Mouse (Mus musculus) thymus, adult 18-20 months (tissue): ENCODE data around the gene Cyp20a1.

Experiments
- DNase-seq, 2 experiments: peaks; one replicate each; pipeline ENCODE4 v3.0.0; 2022; ENCODE audit warnings: mixed read lengths in 2 of 2

Cyp20a1 gene

DNA sequence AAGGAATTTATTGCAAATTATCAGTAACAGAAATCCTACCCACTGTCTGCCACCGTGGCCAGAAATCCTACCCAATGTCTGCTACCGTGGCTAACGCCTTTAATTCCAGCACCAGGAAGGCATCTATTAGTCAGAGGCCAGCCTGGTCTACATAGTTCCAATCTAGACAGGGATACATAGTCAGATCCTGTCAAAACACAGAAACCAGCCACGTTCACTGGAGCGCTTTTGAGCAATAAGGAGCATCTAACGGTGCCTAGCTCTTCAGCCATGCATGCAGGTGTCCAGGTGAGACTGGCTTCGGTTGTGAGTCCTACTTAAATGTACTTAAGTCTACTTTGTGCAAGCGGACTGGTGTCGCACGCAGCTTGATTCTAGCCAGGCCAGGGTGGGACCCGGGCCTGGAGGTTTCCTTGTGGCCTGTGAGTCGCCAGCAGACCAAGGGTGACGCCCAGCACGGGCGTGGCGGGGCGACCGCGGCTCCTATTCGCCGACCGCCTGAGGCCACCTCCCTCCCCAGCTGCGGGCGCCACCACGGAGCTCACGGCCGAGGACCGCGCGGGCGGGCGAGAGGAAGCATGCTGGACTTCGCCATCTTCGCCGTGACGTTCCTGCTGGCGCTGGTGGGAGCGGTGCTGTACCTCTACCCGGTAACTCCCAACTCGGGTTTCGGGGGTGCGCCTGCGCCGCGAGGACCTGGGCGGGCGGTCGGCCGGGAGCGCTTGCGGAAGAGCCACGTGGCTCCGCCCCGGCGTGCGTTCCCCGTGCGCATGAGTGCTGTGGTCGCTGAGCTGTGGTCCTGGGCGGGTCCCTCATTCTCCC, at the start of gene Cyp20a1:
Cyp20a1 (plus strand) TSS at position 516 of the 822 bp plus-strand sequence.
- peak; percentile 79 to 83 for DNase-seq

DNA sequence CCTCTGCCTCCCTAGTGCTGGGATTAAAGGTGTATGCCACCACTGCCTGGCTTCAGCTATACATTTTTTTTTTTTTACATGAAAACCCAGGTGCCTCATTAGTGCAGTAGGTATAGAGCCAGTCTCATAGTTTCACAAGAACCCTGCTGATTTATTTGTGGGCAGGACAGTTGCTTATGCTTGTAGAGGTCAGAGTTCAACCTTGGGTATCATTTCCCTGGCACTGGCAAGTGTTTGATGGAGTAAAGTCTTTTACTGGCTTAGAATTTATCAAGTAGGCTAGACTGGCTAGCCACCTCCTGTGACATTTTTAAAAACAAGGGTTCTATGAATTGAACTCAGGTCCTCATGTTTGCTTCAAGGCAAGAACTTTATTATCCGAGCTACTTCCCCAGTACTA, 49.2 kb upstream of the Cyp20a1 start:
- DNase-seq: no peak

DNA sequence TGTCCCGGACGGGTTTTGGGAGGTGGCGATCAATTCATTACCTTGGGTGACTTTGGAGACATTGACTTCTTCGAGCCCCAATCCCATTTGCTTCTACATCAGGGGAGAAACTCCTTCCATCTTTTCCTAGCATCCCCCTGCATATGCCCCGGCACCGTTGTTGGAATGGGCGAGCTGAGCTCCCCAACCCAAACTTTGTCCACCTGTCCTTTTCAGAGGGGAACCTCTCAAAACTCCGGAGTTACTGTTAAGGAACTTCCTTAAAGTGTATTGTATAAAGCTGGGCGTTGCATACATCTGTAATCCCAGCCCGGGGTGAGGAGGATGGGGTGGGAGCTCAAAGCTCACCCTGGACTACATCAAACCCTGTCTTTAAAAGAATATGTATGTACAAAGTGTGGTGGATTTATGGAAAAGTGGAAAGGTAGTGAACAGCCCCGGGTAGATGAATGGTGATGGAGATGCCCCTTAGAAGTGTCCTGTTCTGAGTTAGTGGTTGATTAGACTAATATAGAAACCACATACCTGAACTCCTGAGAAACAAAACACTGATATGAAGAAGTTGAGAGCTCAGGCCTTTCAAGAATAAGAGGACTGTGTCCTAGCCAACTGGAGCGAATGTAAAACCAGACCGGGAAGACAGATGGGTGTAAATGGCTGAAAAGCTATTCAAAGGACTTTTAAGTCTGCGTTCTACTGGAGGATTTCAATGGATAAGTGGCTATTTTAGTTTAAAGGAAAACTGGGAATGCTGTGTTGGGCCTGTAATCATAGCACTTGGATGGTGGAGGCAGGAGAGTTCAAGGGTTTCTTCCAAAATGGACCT, 720 bp downstream of the Cyp20a1 start:
- no peak for DNase-seq

DNA sequence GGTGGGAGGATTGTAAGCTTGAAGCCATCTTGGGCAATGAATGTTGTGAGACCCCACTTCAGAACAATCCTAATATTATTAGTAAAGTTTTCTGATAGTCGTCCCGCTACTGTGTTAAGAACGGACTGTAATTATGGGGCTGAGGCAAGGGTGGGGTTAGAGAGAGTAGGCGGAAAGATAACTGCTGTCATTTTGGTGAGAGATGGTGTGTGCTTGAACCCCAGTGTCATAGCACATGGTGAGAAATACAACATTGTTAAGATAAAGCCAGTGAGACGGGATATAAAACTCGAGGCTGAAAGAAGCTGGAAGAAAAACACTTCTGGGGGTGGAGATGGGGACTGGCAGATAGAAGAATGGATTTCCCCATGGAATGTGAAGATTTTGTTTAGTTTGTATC, 1.5 kb downstream of the Cyp20a1 start:
- DNase-seq: no peak

DNA sequence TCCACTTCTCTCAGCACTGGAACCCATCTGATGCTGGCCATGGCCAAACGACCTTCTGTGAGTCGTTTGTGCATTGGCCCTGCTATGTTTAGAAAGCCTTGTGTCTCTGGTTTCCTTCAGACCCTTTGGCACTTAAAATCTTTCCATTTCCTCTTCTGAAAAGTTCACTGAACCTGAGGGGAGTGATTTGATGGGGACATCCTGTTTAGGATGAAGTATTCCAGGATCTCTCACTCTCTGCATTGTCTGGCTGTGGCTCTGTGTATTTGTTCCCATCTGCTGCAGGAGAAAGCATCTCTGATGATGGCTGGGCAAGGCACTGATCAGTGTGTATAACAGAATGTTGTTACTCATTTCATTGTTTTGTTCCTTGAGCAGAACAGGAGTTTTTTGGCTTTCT, 2.6 kb downstream of the Cyp20a1 start:
- no peak for DNase-seq

DNA sequence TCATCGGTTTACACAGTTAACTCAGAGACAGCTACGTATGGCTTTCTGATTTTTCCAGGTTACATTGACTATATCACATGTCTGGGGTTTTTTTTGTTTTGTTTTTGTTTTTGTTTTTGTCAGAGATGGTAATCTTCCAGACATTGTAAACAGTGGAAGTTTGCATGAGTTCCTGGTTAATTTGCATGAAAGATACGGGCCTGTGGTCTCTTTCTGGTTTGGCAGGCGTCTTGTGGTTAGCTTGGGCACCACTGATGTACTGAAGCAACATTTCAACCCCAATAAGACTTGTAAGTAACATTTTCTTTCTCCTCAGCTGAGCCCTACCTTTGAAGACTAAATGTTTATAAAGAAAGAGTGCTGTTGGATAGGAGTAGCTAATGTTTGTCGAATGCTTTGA, 9.7 kb downstream of the Cyp20a1 start:
- no peak for DNase-seq

DNA sequence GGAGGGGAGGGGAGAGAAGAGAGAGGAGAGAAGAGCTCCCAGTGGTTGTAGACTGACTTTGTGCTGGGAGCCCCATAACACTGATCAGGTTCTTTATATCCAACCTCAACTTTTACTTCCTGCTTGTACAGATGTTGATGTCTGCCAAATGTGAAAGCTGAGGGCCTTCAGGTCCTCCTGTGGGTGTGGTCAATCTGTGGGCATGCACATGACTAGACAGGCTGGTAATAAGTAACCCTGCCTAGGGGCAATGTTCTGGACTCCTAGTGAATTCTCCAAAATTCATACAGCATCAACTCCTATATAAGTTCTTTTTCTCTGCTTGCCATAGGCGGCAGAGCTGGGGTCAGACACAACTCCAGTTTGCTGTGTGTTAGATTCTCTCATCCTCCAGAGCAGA, 18.5 kb downstream of the Cyp20a1 start:
- DNase-seq: no peak

DNA sequence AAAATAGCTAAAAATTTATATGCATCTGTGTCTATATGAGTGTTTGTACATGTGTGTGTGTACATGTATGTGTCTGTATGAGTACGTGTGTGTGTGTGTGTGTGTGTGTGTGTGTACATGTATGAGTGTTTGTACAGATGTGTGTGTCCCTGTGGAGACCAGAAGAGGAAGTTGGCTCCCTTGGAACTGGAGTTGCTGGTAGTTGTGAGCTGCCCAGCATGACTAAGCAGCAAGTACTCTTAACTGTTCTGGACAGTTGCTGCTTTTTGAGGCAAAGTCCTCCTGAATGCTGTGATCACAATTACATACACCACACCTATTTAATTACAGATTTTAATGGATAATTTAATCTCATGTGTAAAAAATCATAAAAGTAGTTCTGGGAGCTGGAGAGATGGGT, 33.4 kb downstream of the Cyp20a1 start:
- DNase-seq: no peak

DNA sequence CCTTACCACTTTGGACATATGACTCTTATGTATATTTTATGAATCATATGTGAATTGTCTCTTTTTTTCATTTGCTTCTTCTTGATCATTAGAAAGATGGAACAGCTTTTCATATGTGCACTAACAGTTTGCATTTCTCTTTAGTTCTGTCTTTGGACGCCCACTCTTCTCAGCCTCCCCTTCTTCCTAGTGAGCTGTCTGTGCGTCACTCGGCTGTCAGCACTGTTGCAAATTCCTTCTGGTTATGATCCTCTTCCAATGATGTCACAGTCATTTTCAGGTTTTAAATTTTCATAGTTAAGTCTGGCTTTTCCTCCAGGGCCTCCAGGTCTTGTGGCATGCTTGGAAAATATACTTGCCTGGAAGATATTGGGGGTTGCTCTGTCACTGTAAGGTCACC, 38.8 kb downstream of the Cyp20a1 start:
- DNase-seq: no peak

DNA sequence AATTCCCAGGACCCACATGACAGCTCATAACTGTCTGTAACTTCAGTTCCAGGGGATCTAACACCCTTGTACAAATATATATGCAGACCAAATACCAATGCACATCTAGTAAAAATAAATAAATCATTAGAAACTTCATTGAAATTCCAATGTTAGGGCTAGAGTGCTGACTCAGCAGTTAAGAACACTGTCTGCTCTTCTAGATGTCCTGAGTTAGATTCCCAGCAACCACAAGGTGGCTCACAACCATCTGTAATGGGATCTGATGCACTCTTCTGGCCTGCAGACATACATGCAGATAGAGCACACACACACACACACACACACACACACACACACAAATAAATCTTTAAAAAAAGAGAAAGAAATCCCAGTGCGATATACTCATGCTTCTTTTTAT, 61.7 kb downstream of the Cyp20a1 start:
- no peak for DNase-seq

DNA sequence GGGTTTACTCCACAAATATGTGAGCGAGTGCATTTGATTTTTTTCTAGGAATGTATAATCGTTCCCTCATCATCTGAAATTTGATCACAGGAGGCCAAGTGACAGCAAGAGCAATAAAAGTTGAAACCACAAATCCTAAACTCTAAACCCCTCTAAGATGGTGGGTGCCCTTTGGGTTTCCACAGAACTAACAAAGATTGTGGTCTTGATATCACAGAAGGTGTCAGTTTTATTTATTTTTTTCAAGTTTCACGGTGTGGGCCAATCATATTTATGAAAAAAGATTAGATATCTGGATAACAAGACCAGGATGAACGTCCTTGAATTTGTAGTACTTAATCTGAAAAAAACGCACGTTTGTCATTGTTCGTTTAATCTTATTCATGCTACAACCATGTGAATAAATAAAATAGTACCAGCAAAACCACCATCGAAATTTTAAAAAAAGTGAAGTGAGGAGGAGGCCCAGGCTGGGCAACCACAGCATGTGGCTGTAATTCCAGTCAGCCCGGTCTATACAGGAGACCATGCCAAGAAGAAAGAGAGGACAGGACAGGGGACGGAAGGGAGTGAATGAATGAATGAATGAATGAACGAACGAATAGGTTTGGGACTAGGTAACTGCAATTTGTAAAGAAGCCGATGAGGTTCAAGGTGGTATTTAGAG, 65.5 kb downstream of the Cyp20a1 start:
- DNase-seq: no peak

DNA sequence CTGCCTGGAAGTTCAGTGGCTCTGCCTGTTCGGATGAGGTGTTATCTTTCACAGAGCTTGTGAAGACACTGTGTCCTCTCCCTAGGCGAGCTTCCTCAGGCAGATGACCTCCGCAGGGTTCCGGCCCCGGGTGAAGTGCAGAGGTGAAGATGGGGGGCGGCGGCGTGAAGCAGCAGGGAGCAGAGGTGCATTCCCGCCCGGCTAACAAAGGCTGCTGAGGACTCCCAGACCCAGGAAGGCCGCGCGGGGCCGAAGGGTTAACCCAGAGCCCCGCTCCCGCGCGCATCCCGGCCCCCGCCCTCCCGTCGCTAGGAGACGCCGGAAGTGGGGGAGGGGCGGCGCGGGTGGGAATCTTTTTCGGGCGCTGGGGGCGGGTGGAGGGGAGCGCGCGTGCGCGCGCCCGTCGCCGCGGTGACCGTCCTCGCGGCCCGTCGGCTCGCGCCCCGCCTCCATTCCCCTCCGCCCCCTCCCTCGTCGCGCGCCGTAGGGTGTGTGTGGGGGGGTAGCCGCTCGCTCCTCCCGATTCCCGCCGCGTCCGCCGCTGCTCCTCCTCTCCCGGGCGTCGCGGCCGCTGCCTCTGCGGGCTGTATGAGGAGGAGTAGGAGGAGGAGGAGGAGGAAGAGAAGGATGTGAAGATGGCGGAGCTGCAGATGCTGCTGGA, 66.2 kb downstream of the Cyp20a1 start, which contains the start of gene Abi2:
Abi2 (plus strand) TSS at position 452 of the 661 bp plus-strand sequence.
- DNase-seq: peak; percentile 68 to 72

DNA sequence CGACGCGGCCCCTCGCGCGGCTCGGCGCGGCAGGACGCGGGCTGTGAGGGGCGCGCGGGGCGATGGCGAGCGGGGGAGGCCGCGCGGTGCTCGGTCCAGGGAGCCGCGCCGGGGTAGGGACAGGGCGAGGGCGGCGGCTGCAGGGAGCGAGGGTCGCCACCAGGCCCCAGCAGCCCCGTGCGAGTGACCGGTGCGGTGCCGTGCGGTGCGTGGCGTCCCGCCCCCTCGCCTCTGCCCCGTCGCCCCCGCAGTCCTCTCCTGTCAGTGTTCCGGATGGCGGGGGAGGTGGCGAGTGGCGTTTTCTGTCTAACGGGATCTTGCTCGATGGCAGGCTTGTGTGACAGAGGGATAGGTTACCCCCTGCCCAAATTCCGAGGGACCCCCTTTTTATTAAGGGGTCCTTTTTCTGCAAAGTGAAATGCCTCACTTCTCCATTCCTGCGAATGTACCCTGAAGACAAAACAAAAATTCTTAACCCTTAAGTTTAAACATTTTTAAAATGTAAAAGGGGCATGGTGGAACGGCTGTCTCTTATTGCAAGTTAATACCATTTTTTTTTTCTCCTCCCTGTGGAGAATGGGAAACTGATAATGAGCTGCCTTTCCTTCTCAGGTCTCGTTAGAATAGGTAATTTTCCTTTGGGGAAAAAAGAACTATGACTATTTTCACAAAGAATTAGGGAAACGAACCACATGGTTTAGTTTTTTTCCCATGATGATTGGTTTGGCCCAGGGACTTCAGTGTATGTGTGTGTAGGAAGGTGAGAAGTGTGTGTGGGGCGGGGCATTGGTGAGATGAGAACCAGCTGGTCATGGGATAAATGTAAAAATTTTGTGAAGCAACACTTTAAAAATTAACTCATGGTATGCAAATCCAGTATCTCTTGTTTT, 67.0 kb downstream of the Cyp20a1 start:
- peak; percentile 20 to 42 for DNase-seq

DNA sequence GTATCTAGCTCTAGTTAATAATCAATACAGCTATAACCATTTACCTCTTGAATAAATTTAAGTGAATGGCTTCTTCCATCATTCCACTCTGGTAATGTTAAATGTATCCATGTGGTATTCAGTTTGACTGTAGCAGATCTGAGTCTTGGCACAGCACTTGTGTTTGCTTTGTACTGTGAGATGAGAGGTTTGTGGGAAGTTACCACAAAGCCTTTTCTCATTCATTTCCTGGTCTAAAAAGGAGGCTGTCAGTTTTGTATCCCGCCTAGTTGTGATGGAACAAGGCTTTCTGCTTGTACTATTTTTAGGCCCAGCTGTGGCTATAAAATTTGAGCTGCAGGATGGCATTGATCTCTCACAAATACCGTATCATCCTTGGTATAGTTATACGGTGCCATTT, 73.6 kb downstream of the Cyp20a1 start:
- no peak for DNase-seq

DNA sequence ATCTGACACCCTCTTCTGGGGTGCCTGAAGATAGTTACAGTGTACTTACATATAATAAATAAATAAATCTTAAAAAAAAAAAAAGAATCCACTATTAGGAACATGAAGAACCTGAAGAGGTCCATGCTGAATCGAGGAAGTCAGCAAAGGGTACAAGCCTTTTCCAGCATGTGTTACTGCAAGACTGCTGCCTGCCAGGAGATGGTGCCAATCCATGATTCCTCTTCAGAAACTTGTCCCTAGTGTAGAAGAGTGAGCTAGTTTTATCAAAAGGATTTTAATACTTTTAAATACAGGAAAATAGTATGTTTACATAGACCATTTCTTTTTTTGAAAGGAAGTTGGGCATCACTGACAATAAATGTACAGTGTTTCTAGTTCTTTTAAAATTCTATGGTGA, 80.8 kb downstream of the Cyp20a1 start:
- DNase-seq: no peak

DNA sequence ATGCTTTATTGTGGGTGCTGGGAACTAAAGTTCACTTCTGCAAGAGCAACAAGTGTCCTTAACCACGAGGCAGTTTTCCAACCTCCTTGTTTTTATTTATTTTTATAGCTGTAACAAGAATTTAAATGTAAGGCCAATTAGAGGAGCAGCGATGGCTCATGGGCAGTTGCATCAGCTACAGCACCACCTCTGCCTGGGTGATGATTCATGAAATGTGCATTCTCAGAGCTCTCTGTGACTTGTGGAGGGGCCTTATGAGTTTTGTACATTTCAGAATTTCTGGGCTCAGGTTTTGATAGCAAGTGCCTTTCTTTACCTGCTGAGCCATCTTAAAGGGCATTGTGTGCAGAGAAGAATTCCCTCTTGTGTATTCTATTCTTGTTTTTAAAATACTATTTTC, 85.2 kb downstream of the Cyp20a1 start:
- DNase-seq: no peak

DNA sequence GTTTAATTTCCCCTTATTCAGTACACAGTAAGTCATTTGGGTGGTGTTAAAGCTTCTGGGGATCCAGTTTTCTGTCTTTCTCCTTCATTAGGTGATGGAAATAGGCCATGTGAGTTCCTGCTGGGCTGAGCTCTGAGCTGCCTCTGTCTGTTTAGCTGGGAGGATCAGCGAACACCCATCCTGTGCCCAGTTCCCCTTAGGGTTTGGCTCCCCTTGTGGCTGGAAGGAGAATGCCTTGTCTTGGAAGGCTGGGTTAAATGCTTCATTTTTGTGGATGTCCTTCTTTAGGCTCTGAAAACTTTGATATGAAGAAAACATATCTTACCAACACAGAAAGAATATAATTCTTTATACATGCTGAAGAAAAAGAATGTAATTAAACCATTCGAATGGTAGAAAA, 85.8 kb downstream of the Cyp20a1 start:
- DNase-seq: peak in 1 of 2 experiments; percentile 10

DNA sequence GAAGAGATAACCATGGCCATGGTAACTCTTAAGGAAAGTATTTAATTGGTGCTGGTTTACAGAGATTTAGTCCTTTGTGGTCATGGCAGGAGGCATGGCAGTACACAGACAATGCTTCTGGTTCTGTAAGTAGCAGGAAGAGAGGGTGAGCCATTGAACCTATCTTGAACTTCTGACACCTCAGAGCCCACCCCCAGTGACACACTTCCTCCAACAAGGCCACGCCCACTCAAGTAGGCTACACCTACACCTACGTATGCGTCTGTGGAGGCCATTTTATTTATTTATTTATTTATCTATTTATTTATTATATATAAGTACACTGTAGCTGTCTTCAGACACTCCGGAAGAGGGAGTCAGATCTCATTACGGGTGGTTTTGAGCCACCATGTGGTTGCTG, 88.4 kb downstream of the Cyp20a1 start:
- no peak for DNase-seq

DNA sequence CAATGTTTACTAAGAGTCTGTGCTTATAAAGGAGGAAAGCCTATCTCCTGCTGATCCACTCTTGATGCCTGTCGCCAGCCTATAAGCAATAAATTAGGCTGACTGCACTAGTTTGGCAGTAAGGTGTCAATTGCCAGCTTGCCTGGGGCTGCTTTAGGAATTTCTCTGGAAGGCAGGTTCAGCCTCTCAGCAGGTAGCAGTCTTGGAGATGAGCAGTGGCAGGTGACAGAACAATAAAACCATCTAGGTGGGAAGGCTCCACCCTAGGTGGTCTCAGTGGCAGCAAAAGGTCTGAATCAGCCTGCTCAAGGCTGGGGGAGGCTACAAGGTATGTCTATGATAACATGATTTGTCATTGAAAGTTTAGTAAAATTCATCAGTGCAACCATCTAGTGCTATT, 89.4 kb downstream of the Cyp20a1 start:
- DNase-seq: no peak
